Mouse (Mus musculus) MEL-GATA-1-ER (cell line): Measurements from ENCODE around the gene Gm12117.

Experiments used
- DNase-seq: peaks from one replicate; pipeline ENCODE4 v3.0.0-alpha.2; 2012; ENCODE audit warnings: low read depth; ENCODE audit errors: extremely low read depth

Gene Gm12117

DNA sequence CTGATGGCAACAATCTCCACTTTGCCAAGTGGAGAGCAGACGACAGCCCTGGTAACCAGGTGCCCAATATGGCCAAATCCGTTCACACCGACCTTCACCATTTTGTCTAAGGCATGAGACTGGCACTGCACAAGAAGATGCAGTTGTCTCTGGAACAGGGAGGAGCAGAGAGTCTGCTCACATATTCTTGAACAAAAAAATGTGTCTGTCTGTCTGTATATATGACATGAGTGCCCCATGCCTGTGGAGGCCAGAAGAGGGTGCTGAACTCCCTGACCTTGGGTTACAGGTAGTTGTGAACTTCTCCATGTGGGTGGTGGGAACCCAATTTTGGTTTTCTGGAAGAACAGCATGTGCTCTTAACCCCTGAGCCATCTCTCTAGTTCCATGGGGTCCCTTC is at the start of gene Gm12117:
TSS of gene Gm12117 (minus strand) at position 101 of the 400 bp plus-strand sequence.
- DNase-seq = no peak

- DNase-seq = no peak
Observed at GRCm38 (mm10) chr11:33319006-33319611, 42.6 kb upstream of the Gm12117 start.

- DNase-seq = no peak
Observed at GRCm38 (mm10) chr11:33309566-33309965, 33.0 kb upstream of the Gm12117 start.

DNA sequence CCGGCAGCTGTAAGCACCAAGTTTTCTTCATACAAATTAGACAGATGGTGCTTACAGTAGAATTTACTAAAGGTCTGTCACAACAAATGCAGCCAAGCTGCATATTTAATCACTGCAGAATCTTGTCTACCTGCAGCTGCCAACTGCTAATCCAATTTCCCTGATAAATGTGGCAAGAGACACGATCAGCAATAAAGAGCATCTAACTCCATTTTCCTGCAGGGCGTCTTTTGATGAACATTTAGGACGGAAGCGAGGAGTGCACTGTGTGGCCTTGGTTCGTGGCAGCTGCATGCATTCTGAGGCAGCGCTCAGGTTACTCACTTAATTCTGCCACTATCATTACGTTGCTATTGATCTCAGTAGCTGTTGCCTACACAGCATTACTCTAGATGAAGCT is 24.3 kb upstream of the Gm12117 start:
- no peak for DNase-seq

- no peak for DNase-seq
Observed at GRCm38 (mm10) chr11:33299371-33299770, 22.8 kb upstream of the Gm12117 start.

DNA sequence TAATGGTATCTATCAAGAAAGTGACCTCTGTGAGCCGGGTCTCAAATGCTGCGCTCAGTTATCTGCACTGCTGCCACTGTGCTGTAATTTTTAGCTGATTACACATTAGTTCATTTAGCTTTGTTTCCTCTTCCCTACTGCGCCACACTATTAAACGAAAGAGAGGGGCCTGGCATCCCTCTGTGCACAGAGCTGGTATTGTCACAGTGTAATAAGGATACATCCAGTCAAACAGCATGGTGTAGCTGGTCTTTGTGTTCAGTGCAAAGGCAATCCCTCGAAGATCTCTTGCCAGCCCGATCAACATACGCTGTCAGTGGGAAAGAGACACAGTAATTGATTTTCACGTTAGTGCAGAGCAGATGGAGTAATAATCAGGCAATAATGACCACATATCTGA is 20.6 kb upstream of the Gm12117 start:
- DNase-seq = no peak

DNA sequence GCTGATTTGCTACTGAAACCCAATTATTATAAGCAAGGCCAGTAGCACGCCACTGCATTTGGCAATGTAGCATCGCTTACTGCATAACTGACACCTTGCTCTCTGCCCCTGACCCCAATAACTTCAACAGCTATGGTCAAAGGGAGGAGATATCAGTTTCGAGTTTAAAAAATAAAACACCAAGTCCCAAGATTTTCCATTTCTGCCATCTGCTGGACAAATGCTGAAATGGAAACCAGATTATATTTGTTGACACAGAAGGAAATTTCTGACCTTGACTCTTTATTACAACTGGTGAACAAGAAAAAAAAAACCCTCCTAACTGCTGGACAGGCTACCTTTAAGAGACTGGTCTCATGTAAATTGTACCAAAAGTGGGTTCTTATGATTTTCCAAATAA is 18.9 kb upstream of the Gm12117 start:
- no peak for DNase-seq

DNA sequence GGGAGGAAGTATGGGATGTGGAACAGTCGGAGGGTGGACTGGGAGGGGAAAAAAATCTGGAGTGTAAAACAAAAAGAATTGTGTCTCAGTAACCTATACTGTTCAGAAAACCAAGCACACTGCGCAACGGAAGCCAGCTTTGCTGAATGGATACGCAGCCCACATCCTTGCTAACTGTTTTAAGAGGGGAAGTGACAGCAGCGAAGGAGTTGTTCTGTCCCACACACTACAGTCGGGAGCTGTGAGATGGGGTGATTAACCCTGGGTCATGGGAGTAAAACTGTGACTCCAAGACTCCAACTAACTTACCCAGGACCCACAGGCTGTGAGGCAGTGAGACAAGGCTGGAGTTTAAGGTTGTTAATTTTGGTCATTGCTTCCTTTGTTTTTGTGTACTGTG is 17.5 kb upstream of the Gm12117 start:
- DNase-seq = no peak

- no peak for DNase-seq
Observed at GRCm38 (mm10) chr11:33278571-33278970, 2.0 kb upstream of the Gm12117 start.

- DNase-seq = no peak
Observed at GRCm38 (mm10) chr11:33274816-33275215, 1.7 kb downstream of the Gm12117 start.

GRCm38 (mm10) chr11:33274294-33274693 is 2.2 kb downstream of the Gm12117 start:
- no peak for DNase-seq

- no peak for DNase-seq
Observed at GRCm38 (mm10) chr11:33240295-33240694, 36.2 kb downstream of the Gm12117 start.

DNA sequence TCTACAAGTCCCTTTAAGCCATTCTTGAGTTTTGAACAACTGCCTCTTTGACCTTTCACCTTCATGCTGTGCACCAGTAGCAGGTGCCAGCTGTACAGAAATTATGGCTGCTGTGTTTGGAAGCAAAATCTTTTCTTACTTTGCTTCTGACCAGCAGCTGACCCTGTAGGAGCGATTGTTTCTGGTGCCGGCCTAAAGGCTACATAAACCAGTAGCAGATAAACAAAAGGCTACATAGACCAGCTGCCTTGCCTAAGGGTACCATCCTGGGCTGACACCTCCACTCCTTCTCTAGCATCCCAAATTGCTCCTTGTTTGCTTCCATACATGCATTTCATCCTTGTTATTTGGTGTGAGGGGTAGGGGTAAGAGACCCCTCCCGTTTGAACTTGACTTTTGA is 42.4 kb downstream of the Gm12117 start:
- DNase-seq = no peak

DNA sequence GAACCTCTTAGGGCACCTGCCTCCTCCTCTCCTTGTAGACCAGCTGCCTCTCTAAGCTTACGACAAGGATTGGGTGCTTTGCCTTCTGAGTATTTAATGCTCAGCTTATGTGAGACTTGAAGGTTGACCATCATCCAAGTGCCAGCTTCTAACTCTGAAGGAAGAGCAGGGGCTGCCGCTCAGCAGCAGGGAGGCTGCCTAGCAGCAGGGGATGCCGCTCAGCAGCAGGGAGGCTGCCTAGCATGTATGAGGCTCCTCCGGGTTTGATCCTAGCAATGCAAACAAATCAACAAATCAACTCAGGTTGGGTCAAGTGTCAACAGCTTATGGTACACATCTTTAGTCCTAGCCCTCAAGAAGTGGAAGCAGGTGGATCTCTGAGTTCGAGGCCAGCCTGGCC is 44.5 kb downstream of the Gm12117 start:
- no peak for DNase-seq

GRCm38 (mm10) chr11:33228186-33228585 is 48.4 kb downstream of the Gm12117 start:
- DNase-seq = no peak

- no peak for DNase-seq
Observed at GRCm38 (mm10) chr11:33226516-33226915, 50.0 kb downstream of the Gm12117 start.
